Mouse (Mus musculus) adrenal gland, adult 8-10 months (tissue): ENCODE results near the gene Rnf11. TPM values are rescaled to one million over a fixed set of nuclear protein-coding genes. Genes with fewer than 3 reads are reported as not detected.
A peak's percentile ranks its signal among the peaks of the same experiment; 100 is the strongest.

Source experiments
- DNase-seq: peaks from one replicate; pipeline ENCODE4 v3.0.0; 2022
- total RNA-seq, 4 experiments: library from RNA; stranded (reverse); gene quantifications; 2 replicates each; pipeline ENCODE4 v1.2.4; 2022

The Rnf11 gene
- total RNA-seq, 4 experiments from 2014 or later, result 126 to 211 (median 174) TPM

DNA sequence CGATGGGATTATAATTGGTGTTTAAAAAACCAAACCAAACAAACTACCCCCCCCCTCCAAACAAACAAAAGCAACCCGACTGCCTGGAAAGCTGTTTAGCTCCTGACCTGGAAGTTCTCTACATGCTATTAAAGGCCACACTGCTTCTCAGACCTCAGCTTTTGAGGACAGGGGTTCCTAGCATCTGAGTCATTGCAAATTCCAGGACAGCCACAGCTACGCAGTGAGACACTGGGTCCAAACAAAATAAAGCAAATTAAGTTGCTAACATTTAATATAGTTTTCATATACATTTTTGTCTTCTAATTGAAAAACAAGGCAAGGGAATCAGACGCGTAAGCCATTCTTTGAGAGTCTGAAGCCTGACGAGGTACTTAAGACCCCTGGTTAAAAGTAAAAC, 40.1 kb downstream of the Rnf11 start:
- DNase-seq, result no peak

DNA sequence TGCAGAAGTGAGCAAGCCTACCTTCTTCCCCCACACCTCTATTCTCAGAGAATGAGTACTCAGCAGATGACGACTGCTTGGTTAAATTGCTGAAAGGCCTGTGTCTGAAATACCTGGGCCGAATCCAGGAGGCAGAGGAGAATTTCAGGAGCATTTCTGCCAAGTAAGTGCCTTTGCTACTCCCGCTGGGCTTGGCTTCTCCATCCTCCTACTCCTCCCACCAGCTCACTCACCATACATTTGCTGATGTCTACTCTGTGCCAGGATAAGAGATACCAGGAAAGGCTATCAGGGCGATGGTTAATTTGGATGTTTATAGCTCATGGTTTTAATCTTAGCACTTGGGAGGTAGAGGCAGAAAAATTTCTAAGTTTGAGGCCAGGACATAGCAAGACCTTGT, 41.9 kb downstream of the Rnf11 start:
- DNase-seq, result no peak

DNA sequence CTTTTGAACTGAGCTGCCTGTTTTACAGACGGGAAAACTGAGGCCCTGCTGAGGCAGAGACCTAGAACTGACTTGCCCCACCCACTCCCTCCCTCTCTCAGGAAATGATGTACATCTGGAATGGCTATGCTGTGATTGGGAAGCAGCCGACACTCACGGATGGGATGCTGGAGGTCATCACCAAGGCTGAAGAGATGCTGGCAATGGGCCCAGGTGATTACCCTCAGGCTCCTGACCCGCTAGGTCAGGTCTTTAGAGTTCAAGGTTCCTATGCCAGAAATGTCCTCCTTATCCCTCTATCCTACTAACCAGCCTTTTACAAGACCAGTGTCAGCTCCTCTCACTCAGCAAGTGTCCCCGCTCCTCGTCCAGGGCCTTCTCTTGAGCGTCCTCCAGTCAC, 42.4 kb downstream of the Rnf11 start:
- DNase-seq, result peak; percentile 49

DNA sequence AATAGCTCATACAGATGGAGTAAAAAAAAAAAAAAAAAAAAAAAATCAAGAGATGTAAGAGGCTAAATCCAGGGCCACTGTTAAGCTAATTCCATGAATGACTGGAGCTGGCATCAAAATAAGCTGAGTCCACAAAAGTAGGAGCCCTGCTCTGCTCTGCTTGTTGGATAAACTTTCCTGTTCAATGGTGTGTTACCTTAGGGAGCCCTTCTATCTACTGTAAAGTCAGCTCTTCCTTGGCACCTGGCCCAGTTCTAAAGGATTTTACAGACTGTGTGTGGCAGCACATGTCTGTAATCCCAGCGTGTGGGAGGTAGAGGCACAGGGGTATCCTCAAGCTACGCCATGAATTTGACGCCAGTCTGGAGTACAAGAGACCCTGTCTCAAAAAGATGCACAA, 43.5 kb downstream of the Rnf11 start:
- no peak for DNase-seq

DNA sequence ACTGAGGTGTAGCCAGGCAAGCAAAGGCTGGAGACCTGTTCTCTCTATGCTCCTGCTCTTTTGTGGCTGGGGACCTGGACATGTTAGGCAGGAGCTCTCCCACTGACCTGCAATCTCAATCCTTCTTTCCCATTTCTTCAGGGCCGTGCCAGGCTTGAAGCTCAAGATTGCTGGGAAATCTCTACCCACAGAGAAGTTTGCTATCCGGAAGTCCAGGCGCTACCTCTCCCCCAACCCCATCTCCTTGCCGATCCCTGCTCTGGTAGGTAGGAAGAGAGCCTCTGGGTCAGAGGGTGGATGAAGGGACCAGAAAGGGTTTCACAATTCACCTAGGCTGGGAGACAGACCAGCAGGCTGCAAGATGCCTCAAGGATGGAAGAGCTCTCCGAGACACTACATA, 44.1 kb downstream of the Rnf11 start:
- DNase-seq, result no peak

DNA sequence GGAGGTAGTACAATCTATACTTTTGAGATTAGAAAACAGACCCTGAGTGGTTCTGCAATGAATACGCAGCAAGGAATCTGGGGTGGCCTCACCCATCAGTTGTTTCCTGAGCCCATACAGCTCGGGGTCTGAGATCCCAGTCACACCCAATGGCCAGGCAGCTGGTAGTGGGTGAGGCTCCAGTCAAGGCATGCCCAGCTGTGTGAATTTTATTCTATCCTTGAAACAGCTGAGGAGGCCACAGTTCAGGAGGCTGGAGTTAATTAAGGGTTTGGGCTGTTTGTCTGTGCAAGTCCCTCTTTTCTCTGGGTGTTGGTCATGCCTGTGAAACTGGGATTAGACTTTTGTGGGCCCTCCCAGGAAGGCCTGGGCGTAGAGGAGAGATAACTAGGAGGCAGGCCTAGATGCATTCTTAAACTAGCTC, 44.7 kb downstream of the Rnf11 start:
- no peak for DNase-seq

DNA sequence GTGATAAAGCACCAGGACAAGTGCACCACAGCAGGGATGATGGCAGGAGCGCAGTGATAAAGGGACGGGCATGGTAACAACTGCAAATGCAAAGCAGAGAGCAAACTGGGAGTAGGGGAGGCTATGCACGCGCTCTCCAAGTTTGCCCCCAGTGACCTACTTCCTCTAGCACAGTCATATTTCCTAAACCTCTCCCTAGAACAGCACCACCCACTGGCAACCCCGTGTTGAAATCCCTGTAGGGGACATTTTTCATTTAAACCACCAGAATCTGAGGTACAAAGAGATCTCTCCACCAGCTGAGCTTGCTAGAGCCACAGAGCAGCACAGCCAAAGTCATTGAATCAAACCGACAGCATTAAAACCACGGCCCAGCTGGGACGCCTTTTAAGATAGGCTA, 45.4 kb downstream of the Rnf11 start:
- no peak for DNase-seq

DNA sequence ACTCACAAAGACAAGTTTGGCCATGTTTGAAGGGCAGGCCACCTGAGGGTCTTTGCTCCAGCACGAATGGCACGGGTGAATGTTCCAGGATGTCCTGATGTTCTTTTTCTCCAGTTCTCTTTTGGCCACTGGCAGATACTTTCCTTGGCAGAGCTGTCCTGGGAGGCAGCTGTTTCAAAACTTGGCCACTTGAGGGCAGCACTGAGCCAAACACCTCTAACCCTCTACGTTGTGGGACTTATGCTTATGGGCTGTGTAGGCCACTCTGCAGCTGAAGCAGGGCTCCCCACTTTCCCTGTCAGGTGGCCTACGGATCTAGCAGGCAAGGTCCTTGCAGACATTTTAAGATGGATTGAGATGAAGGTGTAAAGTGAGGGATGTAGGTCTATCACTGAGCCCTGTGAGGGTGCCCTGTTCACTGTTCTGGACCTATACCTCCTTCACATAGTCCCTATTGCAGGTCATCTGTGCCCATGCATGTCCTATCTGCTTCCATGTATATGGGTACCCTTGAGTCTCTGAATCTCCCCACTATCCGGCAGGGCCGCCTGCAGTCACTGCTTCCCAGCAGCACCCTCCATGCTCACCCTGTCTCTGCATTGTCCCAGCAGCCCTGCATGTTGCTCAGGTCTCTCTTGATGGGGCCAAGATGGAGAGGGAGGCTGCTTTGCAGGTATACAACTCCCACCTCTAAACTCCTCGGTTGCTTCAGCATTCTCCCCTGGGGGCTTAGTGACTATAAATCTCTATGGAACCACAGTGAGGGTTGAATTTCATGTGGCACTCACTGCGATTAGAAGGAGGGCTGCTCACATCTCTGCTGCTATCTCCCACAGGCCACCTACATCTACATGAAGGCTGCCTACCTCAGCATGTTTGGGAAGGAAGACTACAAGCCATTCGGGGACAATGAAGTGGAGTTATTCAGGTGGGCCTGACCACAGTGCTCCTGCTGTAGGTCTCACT, 46.3 kb downstream of the Rnf11 start:
- DNase-seq, result peak; percentile 52

DNA sequence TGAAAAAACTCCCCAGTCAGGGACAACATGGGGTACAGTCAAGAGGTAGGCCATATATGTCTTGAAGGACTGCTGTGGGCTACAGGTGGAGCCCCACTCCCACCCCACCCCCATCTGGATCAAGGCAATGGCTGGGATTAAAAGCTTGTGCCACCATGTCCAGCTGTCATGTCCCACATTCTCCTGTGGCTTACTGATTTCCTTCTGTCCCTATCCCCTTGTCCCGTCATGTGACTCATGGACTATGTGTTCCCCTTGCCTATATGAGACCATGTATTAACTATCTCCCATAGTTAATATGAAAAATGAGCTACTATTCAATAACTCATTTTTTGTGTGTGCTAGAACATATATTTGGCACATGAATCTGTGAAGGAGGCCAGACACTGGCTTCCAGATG, 50.3 kb downstream of the Rnf11 start:
- no peak for DNase-seq

DNA sequence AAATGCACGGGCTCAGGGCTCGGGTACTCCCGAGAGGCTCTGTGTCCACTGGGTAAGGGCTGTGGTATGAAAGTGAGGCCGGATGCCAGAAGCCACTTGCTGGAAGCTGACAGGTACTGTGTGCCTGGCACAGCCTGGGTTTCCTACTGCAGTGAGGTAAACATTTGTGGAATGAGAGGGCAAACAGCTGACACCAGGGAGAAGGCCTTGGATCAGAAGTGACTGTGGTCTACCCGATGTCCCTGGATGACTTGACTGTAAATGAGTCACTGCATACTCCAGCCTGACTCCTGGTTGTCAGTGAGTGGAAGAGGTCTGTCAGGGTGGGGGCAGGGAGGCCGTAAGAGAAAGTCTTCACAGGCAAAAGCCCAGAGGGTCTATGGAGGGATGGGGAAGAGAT, 50.9 kb downstream of the Rnf11 start:
- DNase-seq, result peak; percentile 84

DNA sequence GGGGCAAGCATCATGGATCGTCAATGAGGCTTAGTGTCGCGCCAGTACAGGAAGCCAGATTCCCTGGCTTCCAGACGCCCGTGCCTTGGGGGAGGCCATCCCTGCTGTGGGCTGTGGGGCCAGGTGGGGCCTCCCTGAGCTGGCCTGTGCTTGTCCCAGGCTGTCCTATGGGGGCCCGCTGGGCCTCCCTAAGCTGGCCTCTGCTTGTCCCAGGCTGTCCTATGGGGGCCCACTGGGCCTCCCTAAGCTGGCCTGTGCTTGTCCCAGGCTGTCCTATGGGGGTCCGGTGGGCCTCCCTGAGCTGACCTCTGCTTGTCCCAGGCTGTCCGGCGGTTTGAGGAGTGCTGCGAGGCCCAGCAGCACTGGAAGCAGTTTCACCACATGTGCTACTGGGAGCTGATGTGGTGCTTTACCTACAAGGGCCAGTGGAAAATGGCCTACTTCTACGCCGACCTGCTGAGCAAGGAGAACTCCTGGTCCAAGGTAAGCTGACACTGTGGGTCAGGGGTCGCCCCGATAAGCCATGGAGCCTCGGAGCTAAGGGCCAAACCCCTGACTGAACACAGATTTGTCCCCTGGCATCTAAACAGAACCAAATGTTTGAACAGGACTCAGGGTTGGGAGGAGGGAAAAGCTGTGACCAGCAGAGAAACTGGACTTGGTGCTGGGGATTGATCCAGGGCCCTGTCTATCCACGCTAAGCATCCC, 51.7 kb downstream of the Rnf11 start:
- DNase-seq, result no peak

DNA sequence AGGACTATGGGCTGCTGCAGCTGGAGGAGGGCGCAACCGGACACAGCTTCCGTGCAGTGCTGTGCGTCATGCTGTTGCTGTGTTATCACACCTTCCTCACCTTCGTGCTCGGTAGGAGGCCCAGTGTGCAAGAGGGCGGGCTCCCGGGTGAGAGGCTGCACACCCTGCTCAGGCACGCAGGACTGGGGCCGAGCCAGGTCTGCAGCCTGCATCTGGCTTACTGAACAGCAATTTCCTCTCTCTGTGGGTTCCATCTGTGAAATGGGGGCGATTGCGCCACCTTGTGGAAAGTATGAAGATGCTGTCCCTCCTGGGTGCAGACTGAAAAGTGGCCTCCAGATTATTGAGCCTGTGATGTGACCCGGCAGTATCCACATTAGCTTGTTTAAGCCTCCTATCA, 53.7 kb downstream of the Rnf11 start:
- DNase-seq, result peak; percentile 34

DNA sequence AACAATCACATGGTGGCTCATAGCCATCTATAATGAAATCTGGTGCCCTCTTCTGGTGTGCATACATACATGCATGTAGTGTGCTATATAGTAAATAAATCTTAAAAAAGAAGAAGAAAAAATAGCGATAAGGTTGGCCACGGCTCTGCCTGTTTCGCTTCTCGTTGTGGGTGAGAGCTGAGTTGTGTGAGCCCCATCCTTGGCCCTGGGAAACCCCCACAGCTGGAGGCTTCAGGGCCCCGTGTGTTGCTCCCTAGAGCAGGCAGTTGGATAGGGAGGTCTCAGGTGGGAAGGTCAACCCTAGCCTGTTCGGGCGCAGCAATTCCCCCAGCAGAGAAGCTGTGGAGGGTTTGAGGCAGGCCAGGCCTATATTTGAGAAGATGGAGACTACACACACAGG, 54.3 kb downstream of the Rnf11 start:
- DNase-seq, result no peak

DNA sequence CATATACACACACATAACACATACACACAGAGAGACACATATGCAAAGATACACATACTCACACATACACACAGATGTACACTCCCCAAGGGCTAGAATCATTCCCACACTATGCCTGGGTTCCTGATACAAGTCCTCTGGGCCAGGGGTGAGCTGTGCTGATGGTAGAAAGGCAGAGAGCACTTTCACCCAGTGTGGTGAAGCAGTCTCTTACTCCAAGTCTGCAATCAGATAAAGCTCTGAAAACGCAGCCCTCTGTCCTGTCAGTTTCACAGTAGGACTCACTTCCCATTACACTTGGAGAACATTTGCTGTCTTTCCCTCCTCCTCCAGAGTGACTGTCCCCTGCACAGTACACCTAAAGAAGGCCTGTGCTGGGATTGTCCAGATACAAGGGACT, 57.5 kb downstream of the Rnf11 start:
- no peak for DNase-seq

DNA sequence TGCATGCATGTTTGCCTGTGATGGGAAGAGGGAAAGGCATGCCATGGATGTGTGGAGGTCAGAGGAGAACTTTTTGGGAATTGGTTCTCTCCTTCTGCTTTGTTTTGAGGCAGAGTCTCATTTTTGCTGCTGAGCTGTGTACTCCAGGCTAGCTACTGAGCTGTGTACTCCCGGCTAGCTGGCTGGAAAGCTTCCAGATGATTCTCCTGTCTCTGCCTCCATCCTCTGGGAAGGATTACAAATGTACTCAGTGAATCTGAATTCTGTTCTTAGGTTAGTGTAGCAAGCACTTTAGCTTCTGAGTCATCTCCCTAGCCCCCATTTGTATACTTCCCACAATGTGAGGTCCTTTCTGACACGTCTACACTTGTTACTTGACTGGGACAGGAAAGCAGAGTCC, 61.1 kb downstream of the Rnf11 start:
- DNase-seq, result no peak

DNA sequence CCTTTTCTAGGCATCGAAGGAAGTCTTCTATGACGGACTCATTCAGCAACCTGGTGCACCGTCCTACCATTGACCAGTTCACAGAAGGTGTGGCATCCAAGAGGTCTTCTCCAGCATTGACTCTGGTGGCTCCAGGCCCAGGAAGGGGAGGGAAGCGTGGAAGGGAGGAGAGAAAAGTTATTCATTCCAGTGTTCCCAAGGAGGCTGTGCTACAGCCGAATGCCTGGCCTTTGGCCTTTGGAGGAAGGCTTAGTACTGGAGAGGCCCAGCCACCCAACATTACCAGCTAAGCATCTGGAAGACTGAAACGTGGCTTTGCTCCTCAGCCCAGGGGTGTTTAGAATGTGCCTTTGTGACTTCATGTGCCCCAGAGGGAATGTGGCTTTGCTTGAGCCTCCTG, 62.1 kb downstream of the Rnf11 start:
- DNase-seq, result no peak

DNA sequence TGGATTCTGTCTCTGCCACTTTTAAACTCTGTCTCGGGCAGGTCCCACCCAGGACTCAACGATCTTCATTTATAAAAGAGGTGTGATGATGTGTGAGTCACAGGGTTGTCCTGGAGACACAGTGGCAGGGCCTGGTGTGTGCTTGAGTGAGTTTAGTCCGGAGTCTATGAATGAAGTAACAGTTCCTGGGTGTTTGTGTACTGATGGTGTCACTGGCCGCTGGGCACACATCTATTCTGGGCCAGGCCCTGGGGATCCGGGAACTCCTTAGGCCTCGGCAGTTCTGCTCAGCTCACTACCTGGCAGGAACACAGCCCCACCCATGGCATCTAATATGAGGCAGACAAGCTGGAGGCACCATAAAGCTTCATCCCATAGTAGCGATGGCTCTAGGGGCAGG, 62.9 kb downstream of the Rnf11 start:
- no peak for DNase-seq

DNA sequence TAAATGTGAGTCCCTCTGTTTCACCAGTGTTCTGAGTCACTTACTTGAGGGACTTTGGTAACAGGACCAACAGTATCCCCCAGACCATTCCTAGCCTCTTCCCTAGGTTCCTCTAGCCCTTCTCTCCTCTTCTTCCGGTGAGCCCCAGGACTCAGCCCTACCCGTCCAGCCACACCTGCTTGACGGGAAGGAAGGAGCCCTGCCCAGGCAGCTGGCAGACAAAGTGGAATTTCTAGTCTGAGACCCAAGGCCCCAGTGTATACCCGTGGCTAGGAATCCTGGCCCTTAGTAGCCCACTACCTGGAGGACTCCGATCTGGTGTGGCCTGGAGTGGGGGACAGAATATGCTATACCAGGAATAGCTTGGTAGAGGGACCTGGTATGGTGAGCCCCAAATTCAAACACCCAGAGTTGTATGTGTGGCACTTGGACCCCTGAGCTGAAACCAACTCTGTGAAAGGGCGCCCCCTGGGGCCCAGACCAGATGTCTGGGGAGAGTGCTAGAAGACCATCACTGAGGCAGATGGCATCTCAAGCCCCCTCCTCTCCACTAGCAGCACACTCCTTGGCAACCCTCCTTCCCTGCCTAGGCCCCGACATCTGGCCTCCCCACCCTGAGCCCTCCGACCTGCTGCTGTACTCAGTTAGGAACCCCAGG, 64.3 kb downstream of the Rnf11 start:
- no peak for DNase-seq

DNA sequence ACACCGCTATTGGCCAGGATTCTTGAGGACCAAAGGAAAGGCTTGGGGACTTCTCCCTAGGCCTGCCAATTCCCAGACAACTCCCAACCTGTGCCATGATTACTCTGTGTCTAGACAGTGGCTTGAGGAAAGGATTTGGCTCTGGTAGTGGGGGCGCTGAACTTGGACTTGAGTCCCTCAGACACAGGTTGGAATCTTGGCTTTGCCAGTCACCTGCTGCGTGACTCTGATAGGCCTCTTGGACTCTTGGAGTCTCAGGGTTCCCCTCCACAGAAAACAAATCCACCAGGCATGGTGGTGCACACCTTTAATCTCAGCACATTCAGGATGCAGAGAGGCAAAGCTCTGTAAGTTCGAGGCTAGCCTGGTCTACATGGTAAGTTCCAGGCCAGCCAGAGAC, 65.0 kb downstream of the Rnf11 start:
- no peak for DNase-seq

DNA sequence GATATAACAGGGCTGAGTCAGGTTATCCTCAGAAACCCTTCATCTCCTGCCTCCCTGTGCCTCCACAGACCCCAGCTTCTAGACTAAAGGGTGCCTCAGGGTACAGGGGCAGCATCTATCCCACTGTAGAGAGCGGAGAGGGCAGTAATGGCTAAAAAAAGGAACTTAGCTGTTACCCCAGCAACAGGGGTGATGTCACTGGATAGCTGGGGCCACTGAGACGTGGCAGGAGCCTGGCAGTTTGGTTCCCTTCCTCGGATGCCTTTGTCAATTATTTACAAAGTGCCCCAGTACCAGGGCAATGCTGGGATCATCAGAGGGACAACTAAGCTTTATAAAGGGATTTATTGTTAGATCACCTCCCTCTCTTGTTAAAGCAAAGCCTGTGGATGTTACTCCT, 65.5 kb downstream of the Rnf11 start:
- no peak for DNase-seq

DNA sequence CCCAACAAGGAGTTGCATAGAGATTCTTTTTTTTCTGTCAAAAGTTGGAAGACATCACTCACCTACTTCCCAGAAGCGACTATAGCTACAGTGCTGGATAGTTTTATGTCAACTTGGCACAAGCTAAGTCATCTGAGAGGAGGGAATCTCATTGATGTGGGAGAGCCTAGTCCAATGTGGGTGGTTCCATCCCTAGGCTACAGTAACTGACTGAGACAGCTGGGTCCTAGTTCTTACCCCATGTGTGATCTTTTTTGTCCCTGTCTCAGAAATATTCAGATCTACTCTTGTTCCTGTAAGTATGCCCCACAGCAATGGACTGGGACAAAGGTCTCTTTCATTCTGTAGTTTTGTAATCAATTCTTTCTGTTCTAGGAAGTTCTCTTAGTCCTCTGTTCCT, 66.5 kb downstream of the Rnf11 start:
- DNase-seq, result no peak

DNA sequence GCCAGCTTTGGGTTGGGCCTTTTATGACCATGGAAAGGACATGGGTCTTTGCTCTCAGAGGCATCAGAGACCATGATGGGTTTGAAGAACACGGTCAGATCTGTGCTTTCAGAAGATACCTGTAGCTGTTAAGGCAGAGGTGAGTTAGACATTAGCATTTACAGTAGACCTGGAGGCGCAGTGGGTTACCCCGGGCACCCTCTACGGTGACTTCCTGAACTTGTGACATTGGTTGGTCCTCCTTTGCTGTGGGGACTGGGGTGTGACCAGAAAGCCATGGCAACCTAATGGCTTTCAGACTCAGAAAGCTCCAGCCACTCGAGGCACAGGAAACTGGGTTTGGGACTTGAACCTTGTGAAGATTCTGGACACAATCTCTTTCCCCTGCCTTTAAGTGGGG, 72.3 kb downstream of the Rnf11 start:
- no peak for DNase-seq

DNA sequence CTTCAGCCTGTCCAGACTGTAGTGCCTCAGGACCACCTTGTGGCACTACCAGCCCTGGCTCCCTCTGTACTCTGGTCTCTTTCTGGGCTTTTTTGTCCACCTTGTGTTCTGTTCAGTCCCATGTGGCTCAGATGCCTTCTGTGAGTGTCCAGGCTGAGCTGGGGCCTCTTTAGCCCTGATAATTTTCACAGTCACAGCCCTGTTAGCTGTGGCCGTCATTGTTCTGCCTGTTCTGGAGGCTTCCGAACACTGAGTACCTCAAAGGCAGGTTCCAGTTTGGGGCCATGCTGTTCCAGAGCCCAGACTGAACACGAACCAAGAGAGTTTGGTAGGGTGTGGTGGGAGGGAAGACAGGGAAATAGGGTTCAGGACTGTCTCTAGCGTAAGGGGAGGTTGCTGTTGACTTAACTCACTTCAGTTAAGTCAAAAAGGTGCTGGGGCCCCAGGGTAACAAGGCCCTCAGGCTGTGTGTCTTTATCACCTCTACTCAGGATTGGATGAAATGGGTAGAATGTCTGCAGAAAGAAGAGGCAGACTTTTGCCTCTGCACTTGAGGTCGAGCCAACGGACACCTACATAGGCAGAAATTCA, 73.1 kb downstream of the Rnf11 start:
- DNase-seq, result no peak
